Comparison of ENCODE assay signal across 13 mouse cellular contexts in the genomic region with DNA sequence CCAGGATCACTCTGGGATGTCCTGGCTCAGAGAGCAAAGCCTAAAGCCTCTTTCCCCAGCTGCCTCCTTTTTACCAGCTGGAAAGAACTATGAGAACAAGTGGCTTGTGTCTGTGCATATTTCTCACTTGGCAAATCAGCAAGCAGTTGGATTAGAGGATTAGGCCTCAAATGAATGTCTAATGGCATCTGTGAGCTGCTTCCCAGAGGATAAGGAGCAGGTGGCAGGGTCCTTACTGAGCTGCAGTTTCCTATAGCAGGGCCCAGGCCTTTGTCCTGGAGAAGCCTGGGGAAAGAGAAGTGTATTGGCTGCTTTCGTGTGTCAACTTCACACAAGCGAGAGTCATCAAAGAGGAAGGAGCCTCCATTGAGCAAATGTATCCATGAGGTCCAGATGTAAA. TPM values are rescaled to one million over a fixed set of nuclear protein-coding genes. Genes with fewer than 3 reads are reported as not detected.
"Had no signal": no experiment of that assay in that cellular context is flagged by ENCODE, and none has a peak within 500 bp of the region (broad histone marks: within the 10 kb centered on the region; RNA-seq: fewer than 3 reads in every experiment).

No protein-coding gene starts in this region.

- H3K9ac ChIP-seq: limb, embryonic 15.5 days; liver, embryonic 14.5 days; neural tube, embryonic 15.5 days had no signal

- H3K4me3 ChIP-seq: limb, embryonic 15.5 days; myocyte; neural tube, embryonic 15.5 days had no signal

- H3K4me1 ChIP-seq: limb, embryonic 15.5 days; neural tube, embryonic 15.5 days had no signal

- H3K27ac ChIP-seq: kidney, postnatal 0 days; limb, embryonic 15.5 days; liver, embryonic 14.5 days; neural tube, embryonic 15.5 days; stomach, postnatal 0 days had no signal

- H3K27me3 ChIP-seq: limb, embryonic 15.5 days; neural tube, embryonic 15.5 days had no signal

- H3K36me3 ChIP-seq: limb, embryonic 15.5 days; neural tube, embryonic 15.5 days had no signal

- H3K9me3 ChIP-seq: limb, embryonic 15.5 days; neural tube, embryonic 15.5 days had no signal

- H3K4me2 ChIP-seq: limb, embryonic 15.5 days; neural tube, embryonic 15.5 days had no signal

- DNase-seq: kidney, adult 8-10 months; kidney, postnatal 36 days; layer of hippocampus, postnatal 36 days; lung, adult 18-20 months; right cerebral cortex, postnatal 25 days; thymus, postnatal 14 days had no signal

- ATAC-seq: intestine, postnatal 0 days had no signal

RNA-seq across cellular contexts. Expression of a gene that starts 59.1 kb away (rescaled TPM):
- polyA plus RNA-seq: myocyte had no signal
